Mouse (Mus musculus): ENCODE data around the gene Lima1. TPM values are rescaled to one million over a fixed set of nuclear protein-coding genes. Genes with fewer than 3 reads are reported as not detected.
"Not testable (repeated sequence)": the region's sequence is repeated elsewhere in the genome, so short reads cannot be mapped to it uniquely, and the experiment has no call there.

Lima1 gene
- polyA plus RNA-seq, 1 experiment from 2014 or later = 29.5 TPM

GRCm38 (mm10) chr15:99825211-99825610 is 50.0 kb downstream of the Lima1 start:
- WGBS = 87% methylated on average over 3 of the region's 3 CpGs
- no peak for DNase-seq (ENCODE audit: low spot score)
- Histone ChIP-seq H3K9me3 (no peaks in the 10 kb centered on the region), H3K27me3 (ENCODE audit: insufficient read depth, poor library complexity, severe bottlenecking) (no peaks in the 10 kb centered on the region), H3K36me3 (no peaks in the 10 kb centered on the region), H3K4me3 (no peak overlapping the region), H3K4me1 (replicated peaks) (0 out of 2 replicates have a peak, but pooled peaks cover 6% of the 10 kb centered on the region), H3K27ac (0 out of 2 replicates have a peak overlapping the region, but pooled peaks have one; percentile 5)

- H3K4me3 ChIP-seq = no peak overlapping the region
- H3K9me3 ChIP-seq = no peaks in the 10 kb centered on the region
- 67% methylated on average over 8 of the region's 8 CpGs for WGBS
- no peak overlapping the region for H3K27ac ChIP-seq
- no peaks in the 10 kb centered on the region for H3K36me3 ChIP-seq
- no peaks in the 10 kb centered on the region for H3K27me3 ChIP-seq (ENCODE audit: insufficient read depth, poor library complexity, severe bottlenecking)
- H3K4me1 ChIP-seq (replicated peaks) = peaks cover 23% of the 10 kb centered on the region
- DNase-seq (ENCODE audit: low spot score) = no peak
These were observed 51.8 kb downstream of the Lima1 start for GRCm38 (mm10) chr15:99823322-99823898.

GRCm38 (mm10) chr15:99822501-99822900 is 52.8 kb downstream of the Lima1 start:
- not testable (repeated sequence) for DNase-seq (ENCODE audit: low spot score); H3K4me3 ChIP-seq; H3K9me3 ChIP-seq; H3K36me3 ChIP-seq; H3K27me3 ChIP-seq (ENCODE audit: insufficient read depth, poor library complexity, severe bottlenecking); H3K27ac ChIP-seq
- 84% methylated on average over 13 of the region's 13 CpGs for WGBS
- H3K4me1 ChIP-seq (replicated peaks) = peaks cover 32% of the 10 kb centered on the region

GRCm38 (mm10) chr15:99819621-99820279 is 55.5 kb downstream of the Lima1 start:
- WGBS = 58% methylated on average over 14 of the region's 14 CpGs
- Histone ChIP-seq H3K27ac (peak overlapping the region; percentile 87), H3K27me3 (ENCODE audit: insufficient read depth, poor library complexity, severe bottlenecking) (no peaks in the 10 kb centered on the region), H3K36me3 (peaks cover 12% of the 10 kb centered on the region), H3K4me1 (replicated peaks) (peaks cover 34% of the 10 kb centered on the region), H3K9me3 (0 out of 2 replicates have a peak, but pooled peaks cover 3% of the 10 kb centered on the region), H3K4me3 (peak overlapping the region; percentile 44)
- DNase-seq (ENCODE audit: low spot score) = peak; percentile 38

- no peak for DNase-seq (ENCODE audit: low spot score)
- Histone ChIP-seq H3K27me3 (ENCODE audit: insufficient read depth, poor library complexity, severe bottlenecking) (no peaks in the 10 kb centered on the region), H3K4me1 (replicated peaks) (peaks cover 34% of the 10 kb centered on the region), H3K27ac (peak overlapping the region; percentile 87), H3K36me3 (peaks cover 12% of the 10 kb centered on the region), H3K4me3 (peak overlapping the region; percentile 44), H3K9me3 (0 out of 2 replicates have a peak, but pooled peaks cover 3% of the 10 kb centered on the region)
- 24% methylated on average over 6 of the region's 6 CpGs for WGBS
These were observed 56.2 kb downstream of the Lima1 start for GRCm38 (mm10) chr15:99819109-99819440.

- 24% methylated on average over 13 of the region's 13 CpGs for WGBS
- peak; percentile 62 for DNase-seq (ENCODE audit: low spot score)
- peaks cover 34% of the 10 kb centered on the region for H3K4me1 ChIP-seq (replicated peaks)
These were observed 56.7 kb downstream of the Lima1 start for GRCm38 (mm10) chr15:99818321-99819108.

GRCm38 (mm10) chr15:99817343-99818235 is 57.7 kb downstream of the Lima1 start:
- peak; percentile 41 for DNase-seq (ENCODE audit: low spot score)
- peaks cover 34% of the 10 kb centered on the region for H3K4me1 ChIP-seq (replicated peaks)
- WGBS = 29% methylated on average over 8 of the region's 8 CpGs
- H3K4me3 ChIP-seq = peak overlapping the region; percentile 44
- H3K9me3 ChIP-seq = 0 out of 2 replicates have a peak, but pooled peaks cover 3% of the 10 kb centered on the region
- no peaks in the 10 kb centered on the region for H3K27me3 ChIP-seq (ENCODE audit: insufficient read depth, poor library complexity, severe bottlenecking)
- H3K36me3 ChIP-seq = peaks cover 14% of the 10 kb centered on the region
- H3K27ac ChIP-seq = peak overlapping the region; percentile 87

More at GRCm38 (mm10) chr15:99818321-99819108, 56.7 kb downstream of the Lima1 start:
- Histone ChIP-seq H3K4me3 (peak overlapping the region; percentile 44), H3K27ac (peak overlapping the region; percentile 87), H3K36me3 (peaks cover 13% of the 10 kb centered on the region), H3K9me3 (0 out of 2 replicates have a peak, but pooled peaks cover 3% of the 10 kb centered on the region), H3K27me3 (ENCODE audit: insufficient read depth, poor library complexity, severe bottlenecking) (no peaks in the 10 kb centered on the region)

- Histone ChIP-seq H3K36me3 (peaks cover 14% of the 10 kb centered on the region), H3K27ac (no peak overlapping the region), H3K4me1 (replicated peaks) (peaks cover 41% of the 10 kb centered on the region), H3K27me3 (ENCODE audit: insufficient read depth, poor library complexity, severe bottlenecking) (no peaks in the 10 kb centered on the region), H3K4me3 (no peak overlapping the region), H3K9me3 (0 out of 2 replicates have a peak, but pooled peaks cover 3% of the 10 kb centered on the region)
- DNase-seq (ENCODE audit: low spot score) = no peak
- 91% methylated on average over 4 of the region's 4 CpGs for WGBS
These were observed 59.3 kb downstream of the Lima1 start for GRCm38 (mm10) chr15:99815999-99816398.

- no peak for DNase-seq (ENCODE audit: low spot score)
- Histone ChIP-seq H3K9me3 (0 out of 2 replicates have a peak, but pooled peaks cover 3% of the 10 kb centered on the region), H3K4me1 (replicated peaks) (peaks cover 37% of the 10 kb centered on the region), H3K27ac (no peak overlapping the region), H3K4me3 (no peak overlapping the region), H3K36me3 (peaks cover 14% of the 10 kb centered on the region), H3K27me3 (ENCODE audit: insufficient read depth, poor library complexity, severe bottlenecking) (no peaks in the 10 kb centered on the region)
- WGBS = 94% methylated on average over 24 of the region's 24 CpGs
These were observed 60.5 kb downstream of the Lima1 start for GRCm38 (mm10) chr15:99814554-99815260.

- peaks cover 27% of the 10 kb centered on the region for H3K4me1 ChIP-seq (replicated peaks)
- H3K36me3 ChIP-seq = peaks cover 14% of the 10 kb centered on the region
- 93% methylated on average over 6 of the region's 6 CpGs for WGBS
- H3K4me3 ChIP-seq = no peak overlapping the region
- no peak overlapping the region for H3K27ac ChIP-seq
- H3K9me3 ChIP-seq = 0 out of 2 replicates have a peak, but pooled peaks cover 3% of the 10 kb centered on the region
- DNase-seq (ENCODE audit: low spot score) = no peak
- no peaks in the 10 kb centered on the region for H3K27me3 ChIP-seq (ENCODE audit: insufficient read depth, poor library complexity, severe bottlenecking)
These were observed 61.6 kb downstream of the Lima1 start for GRCm38 (mm10) chr15:99813639-99814038.

- no peak overlapping the region for H3K27ac ChIP-seq
These were observed 63.2 kb downstream of the Lima1 start for GRCm38 (mm10) chr15:99812097-99812496.

More at GRCm38 (mm10) chr15:99812097-99812496, 63.2 kb downstream of the Lima1 start:
- Histone ChIP-seq H3K36me3 (peaks cover 14% of the 10 kb centered on the region), H3K4me1 (replicated peaks) (peaks cover 26% of the 10 kb centered on the region), H3K27me3 (ENCODE audit: insufficient read depth, poor library complexity, severe bottlenecking) (no peaks in the 10 kb centered on the region), H3K4me3 (no peak overlapping the region), H3K9me3 (0 out of 2 replicates have a peak, but pooled peaks cover 3% of the 10 kb centered on the region)
- WGBS = 78% methylated on average over 7 of the region's 7 CpGs
- DNase-seq (ENCODE audit: low spot score) = no peak

All from hindbrain, embryonic 10.5 days (tissue).